Mouse (Mus musculus) limb, embryonic 15.5 days (tissue): ENCODE data around the gene Cfap126. TPM values are rescaled to one million over a fixed set of nuclear protein-coding genes. Genes with fewer than 3 reads are reported as not detected.
"Not testable (repeated sequence)": the region's sequence is repeated elsewhere in the genome, so short reads cannot be mapped to it uniquely, and the experiment has no call there.

Experiments used
- ATAC-seq: fragments of 200-750 bp; cut with Nextera tagmentation; 2 replicates; pipeline ENCODE4 v1.8.0; 2017; ENCODE audit warnings: low read depth, moderate TSS enrichment; ENCODE audit not compliant: insufficient number of reproducible peaks, low FRiP score, low TSS enrichment
- H3K27ac ChIP-seq: fragments of 300-500 bp; sonication (generic); 2 replicates; pipeline ENCODE4 v1.5.1; 2015; ENCODE audit warnings: moderate library complexity, mild to moderate bottlenecking, inconsistent platforms
- H3K27me3 ChIP-seq: fragments of 300-500 bp; sonication (generic); 2 replicates; pipeline ENCODE4 v1.6.1; 2015; ENCODE audit warnings: inconsistent platforms
- H3K36me3 ChIP-seq: fragments of 300-500 bp; sonication (generic); 2 replicates; pipeline ENCODE4 v1.6.1; 2015; ENCODE audit warnings: inconsistent platforms
- H3K4me1 ChIP-seq: fragments of 300-500 bp; sonication (generic); 2 replicates; pipeline ENCODE4 v1.6.1; 2015; ENCODE audit warnings: inconsistent platforms
- H3K4me2 ChIP-seq: fragments of 300-500 bp; sonication (generic); 2 replicates; pipeline ENCODE4 v1.6.1; 2015; ENCODE audit warnings: mild to moderate bottlenecking, inconsistent platforms
- H3K4me3 ChIP-seq: fragments of 300-500 bp; sonication (generic); 2 replicates; pipeline ENCODE4 v1.5.1; 2015; ENCODE audit warnings: mild to moderate bottlenecking, inconsistent platforms
- H3K9ac ChIP-seq: fragments of 300-500 bp; sonication (generic); 2 replicates; pipeline ENCODE4 v1.6.1; 2015; ENCODE audit warnings: inconsistent platforms
- H3K9me3 ChIP-seq: fragments of 300-500 bp; sonication (generic); 2 replicates; pipeline ENCODE4 v1.6.1; 2016; ENCODE audit warnings: inconsistent platforms
- WGBS: fragments of 180-500 bp; shearing (Covaris S2); methylation state at CpG from one replicate; pipeline ENCODE4 v1.1.7; 2015; 5-methylcytosine and 5-hydroxymethylcytosine counted together
- polyA plus RNA-seq: library from polyadenylated mRNA; unstranded; fragments of >200 nt; fragmentation: Nextera tagmentation; extraction: Ambion mirVana; gene quantifications from 2 replicates; pipeline ENCODE4 v1.2.1, GENCODE M21; 2015

Cfap126 gene
- polyA plus RNA-seq, 1 experiment from 2014 or later, result 2.2 TPM

DNA sequence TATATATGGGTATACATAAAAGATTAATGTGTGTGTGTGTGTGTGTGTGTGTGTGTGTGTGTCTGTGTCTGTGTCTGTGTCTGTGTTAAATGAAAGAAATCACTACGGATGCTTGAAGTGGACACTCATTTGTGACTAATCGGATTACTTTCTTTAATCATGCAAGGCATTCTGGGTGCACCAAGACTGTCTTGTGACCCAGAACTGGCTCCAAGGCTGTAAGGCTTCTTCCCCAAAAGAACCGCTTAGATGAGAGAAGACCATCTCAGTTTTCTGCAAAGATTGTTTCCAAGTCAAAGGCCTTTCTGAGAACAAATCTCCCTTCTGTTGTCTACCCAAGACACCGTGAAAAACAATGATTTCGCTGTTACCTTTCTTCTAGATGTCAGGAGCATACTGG is 36.5 kb upstream of the Cfap126 start:
- 37% methylated on average over 5 of the region's 5 CpGs for WGBS
- H3K9ac ChIP-seq, result not testable (repeated sequence)

GRCm38 (mm10) chr1:171077955-171078354 is 35.8 kb upstream of the Cfap126 start:
- H3K9me3 ChIP-seq, H3K9ac ChIP-seq, H3K27ac ChIP-seq, H3K36me3 ChIP-seq, H3K4me1 ChIP-seq: not testable (repeated sequence)
- H3K4me3 ChIP-seq, result peak overlapping the region; percentile 23; the same call in 1 of the 2 replicates
- peaks cover 34% of the 10 kb centered on the region for H3K27me3 ChIP-seq
- H3K4me2 ChIP-seq, result peak overlapping the region; percentile 35
- peak; percentile 19; the same call in 1 of the 2 replicates for ATAC-seq
- 4% methylated on average over 17 of the region's 27 CpGs for WGBS

More for the DNA sequence above, 36.5 kb upstream of the Cfap126 start:
- H3K27me3 ChIP-seq, result peaks cover 34% of the 10 kb centered on the region
- not testable (repeated sequence) for H3K27ac ChIP-seq, H3K9me3 ChIP-seq, H3K4me1 ChIP-seq, ATAC-seq, H3K36me3 ChIP-seq, H3K4me3 ChIP-seq, H3K4me2 ChIP-seq

DNA sequence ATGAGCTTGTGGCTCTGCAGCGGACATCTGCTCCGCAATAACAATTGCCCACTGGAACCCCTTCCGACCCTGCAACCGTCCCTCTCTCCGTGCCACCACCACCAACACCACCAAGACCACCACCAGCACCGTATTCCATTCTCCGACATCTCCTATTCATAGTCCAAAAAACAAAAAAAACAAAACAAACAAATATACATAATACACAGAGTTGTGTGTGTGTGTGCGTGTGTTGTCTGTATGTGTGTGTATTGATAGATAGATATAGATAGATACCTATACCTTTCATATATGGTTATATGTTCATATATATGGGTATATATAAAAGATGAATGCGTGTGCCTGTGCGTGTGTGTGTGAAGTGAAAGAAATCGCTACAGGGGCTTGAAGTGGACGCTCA is 35.3 kb upstream of the Cfap126 start:
- not testable (repeated sequence) for H3K9ac ChIP-seq, H3K4me1 ChIP-seq, H3K36me3 ChIP-seq, ATAC-seq, H3K27ac ChIP-seq, H3K9me3 ChIP-seq, H3K4me3 ChIP-seq
- 18% methylated on average over 12 of the region's 12 CpGs for WGBS
- Histone ChIP-seq H3K4me2 (peak overlapping the region; percentile 35), H3K27me3 (peaks cover 34% of the 10 kb centered on the region)

DNA sequence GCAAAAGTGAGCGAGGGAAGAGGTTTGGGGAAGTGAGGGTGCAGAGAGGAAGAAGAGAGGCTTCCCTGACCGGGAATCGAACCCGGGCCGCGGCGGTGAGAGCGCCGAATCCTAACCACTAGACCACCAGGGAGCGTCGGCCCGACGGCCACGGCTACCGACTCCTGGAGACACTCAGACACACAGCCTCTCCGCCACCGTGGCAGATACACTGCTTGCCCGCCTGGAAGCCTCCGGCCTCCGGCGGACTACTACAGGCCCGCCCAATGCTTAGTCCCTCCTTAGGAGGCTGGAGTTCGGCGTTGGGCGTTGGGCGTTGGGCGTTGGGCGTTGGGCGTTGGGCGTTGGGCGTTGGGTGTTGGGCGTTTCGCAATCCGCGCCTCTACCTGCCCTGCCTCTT is 34.4 kb upstream of the Cfap126 start:
- H3K4me3 ChIP-seq, H3K9ac ChIP-seq, H3K4me2 ChIP-seq, H3K9me3 ChIP-seq, H3K27ac ChIP-seq, H3K4me1 ChIP-seq, H3K36me3 ChIP-seq: not testable (repeated sequence)
- H3K27me3 ChIP-seq, result peaks cover 27% of the 10 kb centered on the region
- 0% methylated on average over 1 of the region's 35 CpGs for WGBS
- ATAC-seq, result peak; percentile 42

DNA sequence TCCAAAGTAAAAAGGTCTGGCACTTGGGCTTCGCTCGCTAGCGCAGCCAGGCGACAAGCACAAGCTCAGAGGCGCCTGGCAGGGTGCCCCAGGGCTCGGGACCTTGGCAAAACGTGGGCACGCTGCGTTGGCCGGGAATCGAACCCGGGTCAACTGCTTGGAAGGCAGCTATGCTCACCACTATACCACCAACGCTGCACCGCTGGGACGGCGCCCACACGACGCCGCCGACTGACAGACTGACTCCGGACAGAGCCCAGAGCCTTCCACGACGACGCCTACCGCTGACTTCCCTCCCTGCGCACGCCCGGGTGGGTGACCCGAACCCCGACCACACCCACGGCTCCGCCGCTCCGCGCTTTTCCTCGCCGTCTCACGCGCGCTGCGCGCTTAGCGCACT is 33.9 kb upstream of the Cfap126 start:
- not testable (repeated sequence) for H3K27ac ChIP-seq, H3K4me2 ChIP-seq, H3K9me3 ChIP-seq, H3K4me1 ChIP-seq, H3K4me3 ChIP-seq, H3K36me3 ChIP-seq, H3K9ac ChIP-seq
- peaks cover 25% of the 10 kb centered on the region for H3K27me3 ChIP-seq
- WGBS, result no CpG with 5 or more reads among the region's 43 CpGs
- ATAC-seq, result peak; percentile 32

DNA sequence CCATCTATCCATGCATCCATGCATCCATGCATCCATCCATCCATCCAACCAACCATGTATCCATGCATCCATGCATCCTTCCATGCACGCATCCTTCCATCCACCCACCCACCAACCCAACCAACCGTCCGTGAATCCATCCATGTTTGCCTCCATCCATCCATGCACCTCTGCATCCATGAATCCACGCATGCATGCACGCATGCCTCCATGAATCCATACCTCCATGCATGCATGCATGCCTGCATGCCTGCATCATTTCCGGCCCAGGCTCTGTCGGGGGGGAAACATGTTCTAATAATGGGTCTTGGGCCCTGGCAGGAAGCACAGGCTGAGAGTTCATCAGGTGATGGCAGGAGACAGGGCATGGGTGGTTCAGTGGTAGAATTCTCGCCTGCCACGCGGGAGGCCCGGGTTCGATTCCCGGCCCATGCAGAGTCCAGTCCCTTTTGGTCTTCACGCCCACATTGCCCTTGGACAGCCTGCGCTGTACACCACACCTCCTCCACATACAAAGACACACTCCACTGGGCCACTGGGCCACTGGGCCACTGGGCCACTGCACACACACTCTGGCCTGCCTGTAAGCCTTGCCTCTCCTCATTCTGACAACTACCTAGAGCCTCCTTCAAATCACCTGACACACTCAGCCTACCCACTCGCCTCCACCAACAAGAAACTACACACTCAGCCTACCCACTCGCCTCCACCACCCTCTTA is 32.0 kb upstream of the Cfap126 start:
- WGBS, result 37% methylated on average over 12 of the region's 17 CpGs
- not testable (repeated sequence) for H3K9ac ChIP-seq, H3K4me3 ChIP-seq, H3K4me2 ChIP-seq, H3K4me1 ChIP-seq, H3K9me3 ChIP-seq, H3K36me3 ChIP-seq, H3K27ac ChIP-seq
- H3K27me3 ChIP-seq, result peaks cover 33% of the 10 kb centered on the region
- peak; percentile 18; the same call in 1 of the 2 replicates for ATAC-seq

DNA sequence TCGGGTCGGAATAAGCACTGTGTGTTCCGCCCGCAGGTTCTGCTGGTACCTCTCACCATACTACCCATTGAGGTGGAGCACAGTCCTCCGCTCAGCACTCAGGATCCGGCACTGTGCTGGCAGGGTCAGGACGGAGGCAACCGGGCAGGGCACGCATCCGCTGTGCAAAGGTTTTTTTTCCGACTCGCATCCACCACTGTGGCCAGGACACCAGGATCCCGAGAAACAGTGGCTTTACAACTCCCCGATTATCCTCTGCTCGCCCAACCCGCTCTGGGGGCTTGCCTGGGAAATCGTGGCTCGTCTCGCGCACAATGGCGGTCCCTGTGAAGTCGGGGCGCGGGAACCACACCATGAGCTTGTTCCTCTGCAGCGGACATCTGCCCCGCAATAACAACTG is 28.0 kb upstream of the Cfap126 start:
- Histone ChIP-seq H3K36me3 (no peaks in the 10 kb centered on the region), H3K9ac (peak overlapping the region; percentile 39; the same call in 1 of the 2 replicates), H3K4me2 (peak overlapping the region; percentile 78), H3K4me3 (peak overlapping the region; percentile 41), H3K4me1 (peaks cover 9% of the 10 kb centered on the region; the same call in 1 of the 2 replicates), H3K27ac (no peak overlapping the region), H3K27me3 (peaks cover 21% of the 10 kb centered on the region), H3K9me3 (no peaks in the 10 kb centered on the region)
- no peak for ATAC-seq
- WGBS, result under 1% methylated on average over 26 of the region's 26 CpGs

DNA sequence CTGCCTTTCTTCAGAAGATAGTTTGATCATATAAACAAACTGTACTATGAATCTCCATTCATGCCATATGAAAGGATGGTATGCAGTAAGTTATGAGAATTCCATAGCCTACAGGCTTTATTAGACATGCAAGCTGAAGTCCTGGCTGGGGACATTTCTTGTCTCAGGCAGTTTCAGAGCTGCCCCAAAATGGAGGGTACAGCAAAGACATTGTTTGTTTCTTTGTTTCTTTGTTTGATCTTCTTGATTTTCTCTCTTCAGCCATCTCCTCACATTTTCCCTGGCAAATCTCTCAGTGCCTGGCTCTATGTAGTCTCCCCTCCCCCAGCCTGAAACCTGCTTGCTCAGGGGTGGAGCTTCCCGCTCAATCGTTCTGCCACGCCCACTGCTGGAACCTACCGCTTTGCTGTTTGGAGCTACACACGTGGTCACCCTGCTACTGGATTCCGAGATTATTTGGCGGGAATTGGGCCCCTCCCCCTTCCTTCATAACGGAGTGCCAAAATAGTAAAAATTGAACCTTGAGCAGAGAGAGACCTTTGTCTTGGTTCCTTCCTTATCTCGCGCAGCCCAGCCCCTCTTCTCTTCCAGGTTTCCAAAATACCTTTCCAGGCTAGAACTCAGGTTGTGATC is 25.4 kb upstream of the Cfap126 start:
- not testable (repeated sequence) for H3K36me3 ChIP-seq, ATAC-seq, H3K27ac ChIP-seq, H3K4me1 ChIP-seq, H3K4me2 ChIP-seq, H3K9ac ChIP-seq, H3K9me3 ChIP-seq, H3K4me3 ChIP-seq
- WGBS, result 8% methylated on average over 10 of the region's 10 CpGs
- peaks cover 13% of the 10 kb centered on the region for H3K27me3 ChIP-seq

DNA sequence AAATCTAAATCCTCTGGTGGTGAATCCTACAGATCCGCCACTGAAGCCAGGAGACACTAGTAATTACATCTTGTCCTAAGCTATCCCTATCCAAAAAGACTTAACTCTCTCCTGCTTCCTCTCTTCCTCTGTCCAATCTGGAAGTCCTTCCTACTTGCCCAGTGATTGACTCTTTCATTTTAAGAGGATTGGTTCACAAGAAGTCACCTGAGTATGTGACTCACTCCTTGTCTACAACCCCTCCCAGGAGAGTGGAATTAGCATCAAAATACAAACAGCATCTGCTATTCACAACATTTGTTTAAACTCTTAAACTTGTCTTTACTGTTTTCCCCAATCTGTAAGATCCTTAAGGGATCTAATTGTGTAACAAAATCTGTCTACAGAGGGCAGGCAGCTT is 23.8 kb upstream of the Cfap126 start:
- no peak overlapping the region for H3K4me3 ChIP-seq
- H3K9ac ChIP-seq, result no peak overlapping the region
- no peaks in the 10 kb centered on the region for H3K36me3 ChIP-seq
- H3K27me3 ChIP-seq, result peaks cover 13% of the 10 kb centered on the region
- ATAC-seq, result no peak
- WGBS, result 91% methylated on average over 1 of the region's 1 CpGs
- H3K4me2 ChIP-seq, result no peak overlapping the region
- no peak overlapping the region for H3K27ac ChIP-seq
- no peaks in the 10 kb centered on the region for H3K9me3 ChIP-seq
- H3K4me1 ChIP-seq, result peaks cover 9% of the 10 kb centered on the region; the same call in 1 of the 2 replicates

- H3K4me3 ChIP-seq, result no peak overlapping the region
- 57% methylated on average over 2 of the region's 2 CpGs for WGBS
- peaks cover 10% of the 10 kb centered on the region for H3K27me3 ChIP-seq
- no peak for ATAC-seq
- H3K27ac ChIP-seq, result no peak overlapping the region
- no peaks in the 10 kb centered on the region for H3K36me3 ChIP-seq
- H3K9ac ChIP-seq, result no peak overlapping the region
- H3K4me2 ChIP-seq, result no peak overlapping the region
- H3K9me3 ChIP-seq, result no peaks in the 10 kb centered on the region
- H3K4me1 ChIP-seq, result peaks cover 6% of the 10 kb centered on the region; the same call in 1 of the 2 replicates
Measured at GRCm38 (mm10) chr1:171090761-171091160, 23.0 kb upstream of the Cfap126 start.

DNA sequence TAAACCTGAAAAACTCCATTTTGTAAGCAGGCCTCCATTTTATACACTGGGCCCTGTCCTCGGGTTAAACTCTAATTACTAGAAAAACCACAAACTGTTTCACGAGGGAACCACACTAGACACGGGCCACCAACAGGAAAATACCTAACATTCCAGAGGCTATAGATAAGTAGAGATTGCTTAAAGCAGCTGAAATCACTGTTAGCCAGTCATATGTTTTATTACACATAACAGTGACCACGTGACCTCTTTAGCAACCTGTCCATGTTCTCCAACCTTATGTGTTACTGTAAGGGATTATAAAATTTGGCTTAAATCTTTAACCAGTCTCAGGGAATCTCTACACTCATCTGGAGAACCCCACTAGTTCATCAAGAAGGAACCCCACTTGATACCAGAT is 19.3 kb upstream of the Cfap126 start:
- no peak overlapping the region for H3K9ac ChIP-seq
- ATAC-seq, result no peak
- no peak overlapping the region for H3K4me3 ChIP-seq
- H3K4me2 ChIP-seq, result no peak overlapping the region
- no peaks in the 10 kb centered on the region for H3K36me3 ChIP-seq
- H3K4me1 ChIP-seq, result peaks cover 8% of the 10 kb centered on the region
- no peaks in the 10 kb centered on the region for H3K9me3 ChIP-seq
- no peak overlapping the region for H3K27ac ChIP-seq
- H3K27me3 ChIP-seq, result no peaks in the 10 kb centered on the region
- 34% methylated on average over 4 of the region's 4 CpGs for WGBS

GRCm38 (mm10) chr1:171096110-171096964 is 17.4 kb upstream of the Cfap126 start:
- no peaks in the 10 kb centered on the region for H3K27me3 ChIP-seq
- H3K27ac ChIP-seq, result no peak overlapping the region
- H3K9ac ChIP-seq, result no peak overlapping the region
- no peaks in the 10 kb centered on the region for H3K9me3 ChIP-seq
- WGBS, result 17% methylated on average over 10 of the region's 10 CpGs
- no peak for ATAC-seq
- no peak overlapping the region for H3K4me3 ChIP-seq
- H3K4me1 ChIP-seq, result peaks cover 8% of the 10 kb centered on the region
- no peaks in the 10 kb centered on the region for H3K36me3 ChIP-seq
- H3K4me2 ChIP-seq, result peak overlapping the region; percentile 7; the same call in 1 of the 2 replicates
